Mouse (Mus musculus) ES-E14 (cell line): ENCODE data around the gene Atrn.

Experiments
- CHD2 ChIP-seq: IDR thresholded peaks from 2 replicates; pipeline ENCODE4 v1.6.1; 2014; ENCODE audit warnings: mild to moderate bottlenecking, low read depth, low read length, inconsistent platforms
- HCFC1 ChIP-seq: IDR thresholded peaks from 2 replicates; pipeline ENCODE4 v1.6.1; 2012; ENCODE audit warnings: low read length, inconsistent platforms, borderline replicate concordance; ENCODE audit not compliant: insufficient read depth
- MAFK ChIP-seq: IDR thresholded peaks from 2 replicates; pipeline ENCODE4 v1.6.1; 2014; ENCODE audit warnings: mild to moderate bottlenecking, low read depth, low read length, inconsistent platforms; ENCODE audit not compliant: insufficient read depth

GRCm38 (mm10) chr2:131059377-131059776 lies 153.1 kb downstream of the Atrn start:
- TF ChIP-seq MAFK = no peak
- TF ChIP-seq HCFC1 = no peak
- TF ChIP-seq CHD2 = no peak
